Mouse (Mus musculus) lung, postnatal 0 days (tissue): Measurements from ENCODE around the gene Med13l.

Source experiments
- CTCF ChIP-seq: IDR thresholded peaks from 2 replicates; pipeline ENCODE4 v1.5.1; 2016; ENCODE audit warnings: antibody characterized with exemption, mild to moderate bottlenecking
- EP300 ChIP-seq: IDR thresholded peaks from 2 replicates; pipeline ENCODE4 v1.6.1; 2016; ENCODE audit warnings: antibody characterized with exemption, mild to moderate bottlenecking, control low read depth

GRCm38 (mm10) chr5:118700978-118701377 lies 140.5 kb downstream of the Med13l start:
- no peak for TF ChIP-seq CTCF
- TF ChIP-seq EP300 = no peak
